Mouse (Mus musculus): ENCODE results near the gene Fbl. TPM values are rescaled to one million over a fixed set of nuclear protein-coding genes. Genes with fewer than 3 reads are reported as not detected.

The Fbl gene
- polyA plus RNA-seq, 1 experiment, result 50.0 TPM

DNA sequence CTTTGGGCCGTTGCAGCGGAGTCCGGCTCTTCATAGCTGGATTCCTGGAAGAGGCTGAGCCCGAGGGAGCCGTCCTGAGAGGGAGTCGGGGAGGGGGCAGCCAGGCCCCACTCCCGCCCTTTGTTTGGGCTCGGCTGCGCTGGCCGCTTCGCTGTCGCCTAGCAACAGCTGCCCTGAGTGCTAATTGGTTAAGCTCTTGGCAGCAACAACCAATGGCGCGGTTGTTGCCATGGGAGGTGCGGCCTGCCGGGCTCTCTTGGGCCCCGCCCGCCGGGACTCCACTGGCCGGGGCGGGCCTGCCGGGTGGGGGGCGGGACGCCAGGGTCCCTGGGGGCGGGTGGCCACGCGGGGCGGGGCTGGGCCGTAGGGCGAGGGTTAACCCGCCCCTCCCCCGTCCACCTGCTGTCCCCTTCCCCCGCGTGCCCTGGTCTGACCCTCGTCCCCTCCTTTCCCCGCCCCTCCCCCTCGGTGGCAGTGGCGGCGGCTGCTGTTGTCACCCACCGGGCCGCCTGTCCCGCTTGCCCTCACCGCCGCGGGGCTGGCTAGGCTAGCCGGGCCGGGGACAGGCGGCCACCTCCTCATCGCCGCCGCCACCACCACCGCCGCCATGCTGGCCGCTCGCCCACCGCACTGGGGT lies 10.3 kb downstream of the Fbl start:
- peaks cover 7% of the 10 kb centered on the region for H3K4me1 ChIP-seq (ENCODE audit: control insufficient read depth, insufficient read depth, low read length)
- H3K27me3 ChIP-seq (ENCODE audit: control insufficient read depth, insufficient read depth, low read length), result no peaks in the 10 kb centered on the region
- peak overlapping the region; percentile 98 for H3K27ac ChIP-seq (ENCODE audit: control insufficient read depth, insufficient read depth, low read depth, low read length)
- peaks cover 4% of the 10 kb centered on the region for H3K36me3 ChIP-seq (ENCODE audit: control insufficient read depth, insufficient read depth, low read length)
- H3K4me3 ChIP-seq (ENCODE audit: control insufficient read depth, low read depth, low read length), result peak overlapping the region; percentile 97
- TF ChIP-seq CTCF (IDR thresholded peaks at IDR 0.05; ENCODE audit: control insufficient read depth, insufficient read depth, insufficient replicate concordance, low read depth, low read length) (no peak), POLR2A (IDR thresholded peaks at IDR 0.05; ENCODE audit: control insufficient read depth, low read depth, low read length) (peak; percentile 83)

DNA sequence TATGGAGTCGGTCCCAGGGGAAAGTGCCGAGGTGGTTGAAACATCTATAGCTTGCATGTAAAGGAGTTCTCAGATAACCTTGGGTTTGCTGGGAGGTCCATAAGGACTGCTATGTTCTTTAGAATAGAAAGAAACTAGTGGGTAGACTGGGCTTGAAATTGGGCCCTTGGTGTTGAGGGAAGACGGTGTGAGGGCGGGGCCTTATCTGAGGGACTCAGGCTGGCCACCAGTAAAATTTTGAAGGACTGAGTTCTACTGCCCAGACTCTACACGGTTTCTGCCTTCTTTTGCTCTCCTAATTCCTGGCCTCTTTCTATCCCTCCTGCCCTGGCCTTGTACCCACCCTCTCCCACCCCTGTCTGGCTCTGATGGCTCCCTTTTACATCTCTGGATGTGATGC lies 11.4 kb downstream of the Fbl start:
- H3K4me3 ChIP-seq (ENCODE audit: control insufficient read depth, low read depth, low read length), result peak overlapping the region; percentile 97
- TF ChIP-seq CTCF (IDR thresholded peaks at IDR 0.05; ENCODE audit: control insufficient read depth, insufficient read depth, insufficient replicate concordance, low read depth, low read length), result no peak
- TF ChIP-seq POLR2A (IDR thresholded peaks at IDR 0.05; ENCODE audit: control insufficient read depth, low read depth, low read length), result no peak
- H3K4me1 ChIP-seq (ENCODE audit: control insufficient read depth, insufficient read depth, low read length), result peaks cover 10% of the 10 kb centered on the region
- H3K27me3 ChIP-seq (ENCODE audit: control insufficient read depth, insufficient read depth, low read length), result no peaks in the 10 kb centered on the region
- peak overlapping the region; percentile 95 for H3K27ac ChIP-seq (ENCODE audit: control insufficient read depth, insufficient read depth, low read depth, low read length)
- H3K36me3 ChIP-seq (ENCODE audit: control insufficient read depth, insufficient read depth, low read length), result peaks cover 6% of the 10 kb centered on the region

DNA sequence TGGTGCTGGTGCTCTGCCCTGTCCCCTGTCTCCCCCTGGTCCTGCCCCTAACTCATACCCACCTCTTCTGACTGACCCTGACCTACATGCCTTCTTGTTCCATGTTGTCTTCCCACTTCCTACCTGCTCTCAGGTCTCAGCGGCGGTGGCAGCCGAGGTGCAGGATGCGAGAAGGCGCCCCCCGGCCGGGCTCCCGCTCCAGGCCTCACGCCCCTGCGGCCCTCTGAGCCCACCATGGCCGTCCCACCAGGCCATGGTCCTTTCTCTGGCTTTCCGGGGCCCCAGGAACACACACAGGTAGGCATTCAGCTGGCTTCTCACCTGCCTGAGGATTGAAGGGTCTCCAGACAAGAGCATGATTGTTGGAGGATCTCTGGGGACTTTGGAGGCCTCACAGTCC lies 11.9 kb downstream of the Fbl start:
- H3K27me3 ChIP-seq (ENCODE audit: control insufficient read depth, insufficient read depth, low read length), result no peaks in the 10 kb centered on the region
- H3K4me3 ChIP-seq (ENCODE audit: control insufficient read depth, low read depth, low read length), result peak overlapping the region; percentile 97
- no peak overlapping the region for H3K27ac ChIP-seq (ENCODE audit: control insufficient read depth, insufficient read depth, low read depth, low read length)
- peaks cover 8% of the 10 kb centered on the region for H3K36me3 ChIP-seq (ENCODE audit: control insufficient read depth, insufficient read depth, low read length)
- TF ChIP-seq POLR2A (IDR thresholded peaks at IDR 0.05; ENCODE audit: control insufficient read depth, low read depth, low read length) (no peak), CTCF (IDR thresholded peaks at IDR 0.05; ENCODE audit: control insufficient read depth, insufficient read depth, insufficient replicate concordance, low read depth, low read length) (no peak)
- H3K4me1 ChIP-seq (ENCODE audit: control insufficient read depth, insufficient read depth, low read length), result peaks cover 10% of the 10 kb centered on the region

DNA sequence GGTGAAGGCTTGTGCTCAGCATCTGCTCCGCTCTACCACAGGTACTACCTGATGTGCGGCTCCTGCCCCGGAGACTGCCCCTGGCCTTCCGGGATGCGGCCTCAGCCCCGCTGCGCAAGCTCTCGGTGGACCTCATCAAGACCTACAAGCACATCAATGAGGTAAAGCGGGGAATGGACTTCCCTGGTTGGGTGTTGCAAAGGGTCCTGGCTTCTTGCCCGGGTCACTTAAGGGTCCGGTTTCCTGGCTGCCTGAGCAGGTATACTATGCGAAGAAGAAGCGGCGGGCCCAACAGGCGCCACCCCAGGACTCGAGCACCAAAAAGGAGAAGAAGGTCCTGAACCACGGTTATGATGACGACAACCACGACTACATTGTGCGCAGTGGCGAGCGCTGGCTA lies 12.8 kb downstream of the Fbl start:
- TF ChIP-seq POLR2A (IDR thresholded peaks at IDR 0.05; ENCODE audit: control insufficient read depth, low read depth, low read length) (no peak), CTCF (IDR thresholded peaks at IDR 0.05; ENCODE audit: control insufficient read depth, insufficient read depth, insufficient replicate concordance, low read depth, low read length) (no peak)
- Histone ChIP-seq H3K4me3 (ENCODE audit: control insufficient read depth, low read depth, low read length) (peak overlapping the region; percentile 97), H3K27me3 (ENCODE audit: control insufficient read depth, insufficient read depth, low read length) (no peaks in the 10 kb centered on the region), H3K4me1 (ENCODE audit: control insufficient read depth, insufficient read depth, low read length) (peaks cover 10% of the 10 kb centered on the region), H3K27ac (ENCODE audit: control insufficient read depth, insufficient read depth, low read depth, low read length) (no peak overlapping the region), H3K36me3 (ENCODE audit: control insufficient read depth, insufficient read depth, low read length) (peaks cover 12% of the 10 kb centered on the region)

DNA sequence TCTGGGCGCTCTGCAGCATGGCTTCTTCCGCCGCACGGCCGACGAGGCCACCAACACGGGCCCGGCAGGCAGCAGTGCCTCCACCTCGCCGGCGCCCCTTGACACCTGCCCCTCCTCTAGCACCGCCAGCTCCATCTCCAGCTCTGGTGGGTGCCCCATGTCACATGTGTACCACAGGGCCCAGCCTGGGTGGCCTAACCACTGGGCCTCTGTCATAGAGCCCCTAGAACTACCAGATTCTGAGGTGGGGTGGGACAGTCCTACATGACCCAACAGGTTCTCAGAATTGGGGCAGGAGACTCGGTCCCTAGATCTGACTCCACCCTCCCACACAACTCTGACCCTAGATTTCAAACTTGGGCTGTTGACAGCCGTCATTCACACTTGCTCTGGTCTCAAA lies 16.4 kb downstream of the Fbl start:
- Histone ChIP-seq H3K4me1 (ENCODE audit: control insufficient read depth, insufficient read depth, low read length) (peaks cover 5% of the 10 kb centered on the region), H3K27me3 (ENCODE audit: control insufficient read depth, insufficient read depth, low read length) (no peaks in the 10 kb centered on the region), H3K36me3 (ENCODE audit: control insufficient read depth, insufficient read depth, low read length) (peaks cover 14% of the 10 kb centered on the region), H3K4me3 (ENCODE audit: control insufficient read depth, low read depth, low read length) (no peak overlapping the region), H3K27ac (ENCODE audit: control insufficient read depth, insufficient read depth, low read depth, low read length) (no peak overlapping the region)
- TF ChIP-seq POLR2A (IDR thresholded peaks at IDR 0.05; ENCODE audit: control insufficient read depth, low read depth, low read length) (no peak), CTCF (IDR thresholded peaks at IDR 0.05; ENCODE audit: control insufficient read depth, insufficient read depth, insufficient replicate concordance, low read depth, low read length) (no peak)

DNA sequence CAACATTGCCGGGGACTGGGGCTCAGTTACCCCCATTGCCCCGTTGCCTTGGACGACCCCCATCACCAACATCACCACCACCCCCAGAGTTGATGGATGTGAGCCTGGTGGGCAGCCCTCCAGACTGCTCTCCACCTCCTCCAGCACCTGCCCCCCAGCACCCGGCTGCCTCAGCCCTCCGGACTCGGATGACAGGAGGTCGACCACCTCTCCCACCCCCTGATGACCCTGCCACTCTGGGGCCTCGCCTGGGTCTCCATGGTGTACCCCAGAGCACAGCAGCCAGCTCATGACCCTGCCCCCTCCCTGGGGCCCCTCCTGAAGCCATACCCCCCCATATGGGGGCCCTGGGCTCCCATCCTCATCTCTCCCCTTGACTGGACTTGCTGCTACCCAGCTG lies 17.1 kb downstream of the Fbl start:
- Histone ChIP-seq H3K27me3 (ENCODE audit: control insufficient read depth, insufficient read depth, low read length) (no peaks in the 10 kb centered on the region), H3K4me3 (ENCODE audit: control insufficient read depth, low read depth, low read length) (no peak overlapping the region), H3K36me3 (ENCODE audit: control insufficient read depth, insufficient read depth, low read length) (peaks cover 14% of the 10 kb centered on the region), H3K4me1 (ENCODE audit: control insufficient read depth, insufficient read depth, low read length) (peaks cover 5% of the 10 kb centered on the region), H3K27ac (ENCODE audit: control insufficient read depth, insufficient read depth, low read depth, low read length) (no peak overlapping the region)
- TF ChIP-seq POLR2A (IDR thresholded peaks at IDR 0.05; ENCODE audit: control insufficient read depth, low read depth, low read length) (no peak), CTCF (IDR thresholded peaks at IDR 0.05; ENCODE audit: control insufficient read depth, insufficient read depth, insufficient replicate concordance, low read depth, low read length) (no peak)

DNA sequence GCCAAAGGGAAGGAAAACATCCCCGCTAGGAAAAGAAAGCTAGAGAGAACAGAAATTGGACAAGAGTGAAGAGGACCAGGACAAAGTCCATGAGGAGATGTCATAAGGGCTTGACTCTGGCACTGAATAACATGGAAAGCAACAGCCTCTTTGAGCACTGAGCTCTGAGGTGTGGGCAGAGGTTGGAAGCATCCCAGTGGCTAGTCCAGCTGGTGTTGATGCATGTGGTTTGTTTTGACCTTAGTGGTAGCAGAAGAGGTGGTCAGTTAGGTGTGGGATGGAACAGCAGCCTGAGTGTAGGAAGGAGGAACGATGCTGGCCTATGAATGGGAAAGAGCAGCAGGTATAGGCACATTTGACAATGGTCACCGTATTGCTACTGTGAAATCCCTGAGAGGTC lies 22.0 kb downstream of the Fbl start:
- Histone ChIP-seq H3K27ac (ENCODE audit: control insufficient read depth, insufficient read depth, low read depth, low read length) (no peak overlapping the region), H3K36me3 (ENCODE audit: control insufficient read depth, insufficient read depth, low read length) (peaks cover 6% of the 10 kb centered on the region), H3K27me3 (ENCODE audit: control insufficient read depth, insufficient read depth, low read length) (no peaks in the 10 kb centered on the region), H3K4me1 (ENCODE audit: control insufficient read depth, insufficient read depth, low read length) (no peaks in the 10 kb centered on the region; the same call in 1 of the 2 replicates), H3K4me3 (ENCODE audit: control insufficient read depth, low read depth, low read length) (no peak overlapping the region)
- no peak for TF ChIP-seq CTCF (IDR thresholded peaks at IDR 0.05; ENCODE audit: control insufficient read depth, insufficient read depth, insufficient replicate concordance, low read depth, low read length)
- no peak for TF ChIP-seq POLR2A (IDR thresholded peaks at IDR 0.05; ENCODE audit: control insufficient read depth, low read depth, low read length)

Data from testis, adult 2 months (tissue).